Mouse (Mus musculus) liver, embryonic 14 days (tissue): ENCODE data around the gene Iah1. TPM values are rescaled to one million over a fixed set of nuclear protein-coding genes. Genes with fewer than 3 reads are reported as not detected.

Source experiments
- polyA plus RNA-seq: library from polyadenylated mRNA; depleted of rRNA; stranded (reverse); fragments of >200 nt; gene quantifications from 2 replicates; pipeline ENCODE4 v1.2.3, GENCODE M21; 2012; rRNA removed

Gene Iah1
- polyA plus RNA-seq = 25.1 and 29.0 TPM in 2 replicates

DNA sequence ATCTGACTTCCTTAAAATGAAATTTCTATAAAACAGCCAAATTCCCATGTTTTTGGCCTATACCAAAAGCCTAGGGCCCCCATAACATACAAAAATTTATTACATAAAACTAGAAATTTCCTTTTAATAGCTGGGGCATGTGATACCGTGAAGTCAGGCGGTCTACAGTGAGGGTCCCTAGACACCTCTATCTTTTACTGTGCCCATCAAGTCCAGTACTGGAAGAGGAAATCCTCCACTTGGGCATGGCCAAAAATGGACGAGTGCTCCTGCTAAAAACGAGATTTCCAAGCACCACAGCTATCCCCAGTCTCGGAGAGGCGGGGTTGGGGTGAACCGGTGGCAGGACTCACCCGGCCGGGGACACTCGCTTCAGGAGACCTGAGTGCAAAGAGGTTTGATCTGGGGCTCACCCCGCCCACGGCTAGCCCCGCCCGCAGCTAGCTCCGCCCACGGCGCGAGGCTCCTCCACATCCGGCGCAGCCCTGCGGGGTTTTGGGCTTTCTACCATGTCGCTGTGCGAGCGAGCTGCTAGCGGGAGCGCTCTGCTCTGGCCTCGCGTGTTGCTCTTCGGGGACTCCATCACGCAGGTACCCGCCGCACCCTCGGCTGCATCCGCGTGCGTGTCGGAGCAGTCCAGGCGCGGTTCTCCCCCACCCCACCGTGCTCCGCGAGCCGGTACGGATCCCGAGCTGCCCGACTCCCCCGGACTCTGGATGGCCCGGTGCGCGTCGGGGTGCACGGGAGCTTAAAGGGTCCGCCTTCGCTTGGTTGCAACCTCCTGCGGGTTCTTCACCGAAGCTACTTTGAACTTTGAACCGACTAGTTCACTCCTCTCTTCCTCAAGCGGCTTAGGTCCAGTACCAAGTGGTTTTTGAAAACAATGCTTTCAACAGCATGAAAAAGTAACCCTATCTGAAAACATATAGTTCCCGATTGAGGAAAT, at the start of gene Iah1:
TSS of gene Iah1 (plus strand) at position 467 of the 946 bp plus-strand sequence.

DNA sequence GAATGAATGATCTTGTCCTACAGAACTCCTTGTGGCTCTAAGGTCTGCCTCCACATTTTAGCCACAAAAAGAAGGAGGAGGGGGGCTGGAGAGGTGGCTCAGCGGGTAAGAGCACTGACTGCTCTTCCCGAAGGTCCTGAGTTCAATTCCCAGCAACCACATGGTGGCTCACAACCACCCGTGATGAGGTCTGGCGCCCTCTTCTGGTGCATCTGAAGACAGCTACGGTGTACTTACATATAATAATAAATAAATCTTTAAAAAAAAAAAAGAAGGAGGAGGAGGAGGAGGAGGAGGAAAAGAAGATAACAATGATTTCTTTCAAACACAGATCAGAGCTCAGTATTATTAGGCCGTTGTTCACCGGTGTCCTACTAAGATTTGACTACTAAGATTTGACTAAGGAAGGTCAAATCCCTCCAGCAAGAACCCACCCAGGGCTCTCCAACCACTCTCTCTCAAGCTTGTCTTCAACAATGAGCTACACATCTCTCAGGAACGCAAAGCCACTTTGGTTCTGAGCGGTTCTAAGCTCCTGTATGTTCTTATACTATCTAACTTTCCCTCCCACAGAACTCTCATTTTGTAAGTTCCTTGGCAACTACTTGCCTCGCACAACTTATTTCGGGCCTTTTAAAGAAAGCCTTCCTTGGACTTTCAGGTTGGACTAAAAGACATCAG, 31.3 kb upstream of the Iah1 start, which contains the start of gene Cpsf3:
TSS of gene Cpsf3 (plus strand) at position 631 of the 681 bp plus-strand sequence.

DNA sequence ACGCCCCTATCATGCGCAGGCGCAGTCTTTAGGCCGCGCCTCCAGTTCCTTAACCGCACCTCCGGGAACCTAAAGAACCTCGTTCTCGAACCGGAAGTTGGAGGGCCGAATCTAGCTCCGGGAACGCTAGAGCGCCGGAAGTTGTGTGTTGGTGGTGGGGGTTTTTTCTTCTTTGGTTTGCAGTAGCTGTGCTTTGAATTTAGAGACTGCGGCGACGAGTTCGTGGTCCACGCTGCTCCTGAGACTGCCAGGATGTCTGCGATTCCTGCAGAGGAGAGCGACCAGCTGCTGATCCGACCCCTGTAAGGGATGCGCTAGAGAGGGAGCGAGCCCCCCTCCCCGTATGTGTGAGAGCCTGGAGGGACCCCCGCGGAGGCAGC, 30.0 kb upstream of the Iah1 start, which contains the start of gene Itgb1bp1:
TSS of gene Itgb1bp1 (minus strand) at position 42 of the 380 bp plus-strand sequence.

DNA sequence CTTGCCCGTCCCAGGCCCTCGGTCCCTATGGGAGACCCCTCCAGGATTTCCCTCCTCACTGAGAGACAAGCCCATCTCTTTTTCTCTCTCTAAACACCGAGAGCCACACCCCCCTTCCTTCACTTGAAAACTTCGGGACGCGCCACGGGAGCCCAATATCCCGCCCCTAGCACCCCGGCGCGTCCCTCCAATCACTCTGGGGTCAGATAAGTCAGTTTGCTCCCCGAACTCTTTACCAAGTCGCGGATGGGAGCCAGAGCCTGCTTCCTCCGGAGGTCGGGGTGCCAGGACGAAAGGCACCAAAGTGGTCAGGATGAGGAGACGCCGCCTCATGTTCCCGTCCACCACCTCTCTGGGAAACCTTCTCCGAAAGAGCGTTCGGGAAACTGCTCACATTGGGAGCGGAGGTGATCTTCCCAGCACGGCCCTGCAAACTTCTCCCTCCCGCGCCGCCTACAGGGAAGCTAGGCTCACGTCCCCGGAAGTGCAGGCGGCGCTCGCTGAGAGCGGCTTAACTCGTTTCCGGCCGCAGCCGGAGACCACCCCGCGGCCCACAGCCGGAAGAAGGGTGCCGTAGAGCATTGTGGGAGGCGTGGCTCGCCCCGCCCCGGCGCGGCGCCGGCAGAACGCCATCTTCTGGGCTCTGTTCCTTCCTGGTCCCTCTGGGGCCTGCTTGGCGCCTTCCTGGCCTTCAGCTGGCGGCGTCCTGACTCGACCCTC, 57.1 kb downstream of the Iah1 start, which contains the start of gene Adam17:
TSS of gene Adam17 (minus strand) at position 533 of the 720 bp plus-strand sequence.

Other genes starting within 250 kb of the Iah1 start
- gene Cpsf3, start 31.0 kb upstream of the Iah1 start, polyA plus RNA-seq = 23.3 and 26.7 TPM in 2 replicates
- 10.2 and 12.2 TPM in 2 replicates for gene Itgb1bp1, start 30.1 kb upstream of the Iah1 start, polyA plus RNA-seq
- 9.4 and 10.8 TPM in 2 replicates for gene Adam17, start 57.2 kb downstream of the Iah1 start, polyA plus RNA-seq
- gene Ywhaq, start 101.2 kb downstream of the Iah1 start, polyA plus RNA-seq = 72.4 and 80.7 TPM in 2 replicates